Mouse (Mus musculus) spleen, adult 2 months (tissue): Measurements from ENCODE around the gene Clns1a.

Experiments used
- CTCF ChIP-seq: fragments of 200-500 bp; IDR thresholded peaks from 2 replicates; pipeline ENCODE4 v1.5.1; 2011; ENCODE audit warnings: mild to moderate bottlenecking, inconsistent platforms; ENCODE audit not compliant: insufficient read depth, insufficient read length, insufficient replicate concordance; ENCODE audit errors: extremely low read depth
- POLR2A ChIP-seq: fragments of 200-500 bp; IDR thresholded peaks from 2 replicates; pipeline ENCODE4 v1.6.1; 2011; ENCODE audit warnings: low read depth, low read length, inconsistent platforms

DNA sequence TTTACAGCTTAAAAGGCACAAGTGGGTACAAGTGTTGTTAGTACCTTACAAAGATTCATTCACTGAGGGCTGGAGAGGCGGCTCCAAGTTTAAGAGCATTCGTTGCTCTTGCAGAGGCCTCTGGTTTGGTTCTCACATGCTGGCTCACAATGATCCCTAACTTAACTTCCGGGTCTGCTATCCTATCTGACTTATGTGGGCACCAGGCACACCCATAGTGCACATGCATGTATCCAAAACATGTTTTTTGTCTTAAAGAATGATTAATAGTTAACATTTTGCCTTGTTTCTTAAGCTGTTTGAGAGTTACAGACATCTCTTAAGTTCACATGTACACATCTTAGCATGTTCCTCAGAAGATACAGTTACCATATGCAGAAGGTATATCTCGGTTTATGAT lies 3.7 kb downstream of the Clns1a start:
- TF ChIP-seq CTCF, result no peak
- TF ChIP-seq POLR2A, result no peak
